Mouse (Mus musculus) left cerebral cortex, postnatal 10 days (tissue): ENCODE data around the gene Cox15. TPM values are rescaled to one million over a fixed set of nuclear protein-coding genes. Genes with fewer than 3 reads are reported as not detected.

Experiments used
- DNase-seq, 2 experiments: peaks; one replicate each; pipeline ENCODE4 v3.0.0; 2021 to 2022; ENCODE audit warnings: low spot score in 2 of 2, mixed read lengths in 1 of 2; ENCODE audit errors: extremely low spot score in 1 of 2
- intact Hi-C: fragments of 180-260 bp; cut with DNase I; formaldehyde crosslinking; loops from one replicate; pipeline ENCODE4 v1.15.1; 2025
- total RNA-seq, 2 experiments: library from RNA; stranded (reverse); gene quantifications; 2 replicates each; pipeline ENCODE4 v1.2.3; 2021

The Cox15 gene
- 10 to 100 TPM; 17.6 to 22.1 TPM for total RNA-seq

DNA sequence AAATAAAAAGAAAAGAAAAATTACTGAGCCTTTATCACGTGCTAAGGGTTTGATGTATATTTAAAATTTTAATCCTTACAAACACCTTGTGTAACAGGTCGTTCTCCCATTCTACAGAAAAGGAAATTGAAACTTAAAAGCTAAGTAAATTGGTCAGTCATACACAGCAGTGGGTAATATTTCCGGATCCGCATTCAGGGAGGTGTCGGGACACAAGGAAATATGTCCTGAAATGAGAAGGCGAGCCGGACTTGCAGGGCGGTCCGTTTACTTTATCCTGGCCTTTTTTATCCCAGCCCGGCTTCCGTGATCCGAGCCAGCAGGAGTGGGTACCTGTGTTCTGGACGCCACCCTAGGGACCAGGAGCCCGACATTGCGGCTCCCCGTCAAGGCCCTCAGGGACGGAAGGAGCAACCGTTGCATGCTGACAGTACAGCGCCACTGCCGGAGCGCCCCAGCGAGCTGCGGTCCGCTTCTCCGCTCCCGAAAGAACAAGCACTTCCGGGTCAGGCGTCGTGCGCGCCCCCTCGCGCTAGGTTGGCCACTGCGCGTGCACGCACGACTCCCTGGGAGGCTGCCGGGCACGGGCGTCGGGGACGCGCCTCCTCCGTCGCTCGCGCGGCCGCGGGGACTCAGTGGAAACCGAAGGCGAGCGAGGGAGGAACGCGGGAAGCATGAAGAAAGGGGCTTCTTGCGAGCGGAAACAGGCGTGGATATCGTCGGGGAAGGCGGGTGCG lies at the start of gene Cox15, which contains the start of gene Cutc:
Cox15 (minus strand) TSS at position 512 of the 737 bp plus-strand sequence.
Cutc (plus strand) TSS at position 508 of the 737 bp plus-strand sequence.
- intact Hi-C loops: loop anchor here (10.0 kb wide), 1 partner anchor 192 kb away; the partner anchor contains the start of gene Dnmbp
- DNase-seq: peak; percentile 92 to 98

DNA sequence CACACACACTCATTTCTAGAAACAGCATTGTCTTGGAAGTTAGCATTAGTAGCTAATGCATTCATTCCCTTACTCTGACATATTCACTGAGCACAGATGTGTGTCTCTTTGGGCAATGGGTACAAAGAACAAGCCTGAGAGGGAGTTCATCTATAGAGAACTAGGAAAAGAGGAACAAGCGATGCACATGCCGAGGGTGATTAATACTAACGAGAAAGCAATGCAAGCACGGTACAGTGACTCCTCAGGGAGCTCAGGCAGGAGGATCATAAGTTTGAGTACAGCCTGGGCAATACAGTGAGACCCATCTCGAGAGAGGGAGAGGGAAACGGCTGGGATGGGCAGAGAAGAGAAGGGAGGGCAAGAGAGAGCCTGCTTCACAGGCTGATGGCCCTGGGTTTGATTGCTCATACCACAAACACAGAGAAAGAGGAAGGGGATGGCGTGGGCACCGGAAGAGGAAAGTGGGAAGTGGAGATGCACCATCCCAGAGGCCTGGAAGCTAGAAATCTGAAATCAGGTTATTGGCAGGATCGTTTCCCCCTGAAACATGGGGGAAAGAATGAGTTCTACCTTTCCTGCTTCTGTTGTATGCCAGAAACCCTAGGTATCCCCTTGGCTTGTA lies 48.7 kb upstream of the Cox15 start:
- DNase-seq: no peak
- intact Hi-C loops: no loop called here

DNA sequence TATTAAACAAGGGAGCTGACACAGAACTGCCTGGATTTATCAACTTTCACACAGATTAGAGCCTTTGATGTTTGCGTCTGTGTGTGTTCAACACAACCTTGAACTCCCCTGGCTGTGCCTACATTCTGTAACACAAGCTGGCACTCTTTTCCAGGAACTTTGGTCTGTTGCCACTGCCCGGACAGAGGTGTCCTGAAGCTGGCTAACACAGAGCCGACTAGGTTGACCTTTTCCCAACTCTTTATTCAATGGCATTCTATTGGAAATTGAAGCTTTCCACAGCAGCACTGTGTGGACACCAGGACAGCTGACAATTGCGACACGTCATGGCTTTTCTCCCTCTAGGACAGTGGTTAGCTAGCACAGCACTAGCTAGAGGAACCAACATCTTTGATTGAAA lies 44.4 kb upstream of the Cox15 start:
- intact Hi-C loops: no loop called here
- no peak for DNase-seq

DNA sequence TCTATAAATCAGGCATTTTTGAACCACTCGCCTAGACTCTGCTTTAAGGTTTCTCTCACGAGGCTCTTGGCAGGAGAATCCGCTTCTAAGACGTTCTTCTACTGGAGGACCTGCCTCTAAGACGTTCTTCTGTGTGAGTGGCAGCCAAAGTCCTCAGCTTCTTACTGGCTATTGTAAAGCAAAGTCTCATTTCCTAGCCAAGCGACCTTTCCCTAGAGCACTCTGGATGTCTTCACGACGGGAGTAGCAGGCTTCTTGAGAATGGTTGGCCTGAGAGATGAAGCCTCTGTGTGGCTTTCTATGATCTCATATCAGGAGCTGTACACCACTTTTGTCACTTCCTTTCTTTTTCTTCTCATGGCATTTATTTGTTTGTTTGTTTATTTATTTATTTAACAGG lies 42.7 kb upstream of the Cox15 start:
- intact Hi-C loops: no loop called here
- no peak for DNase-seq

DNA sequence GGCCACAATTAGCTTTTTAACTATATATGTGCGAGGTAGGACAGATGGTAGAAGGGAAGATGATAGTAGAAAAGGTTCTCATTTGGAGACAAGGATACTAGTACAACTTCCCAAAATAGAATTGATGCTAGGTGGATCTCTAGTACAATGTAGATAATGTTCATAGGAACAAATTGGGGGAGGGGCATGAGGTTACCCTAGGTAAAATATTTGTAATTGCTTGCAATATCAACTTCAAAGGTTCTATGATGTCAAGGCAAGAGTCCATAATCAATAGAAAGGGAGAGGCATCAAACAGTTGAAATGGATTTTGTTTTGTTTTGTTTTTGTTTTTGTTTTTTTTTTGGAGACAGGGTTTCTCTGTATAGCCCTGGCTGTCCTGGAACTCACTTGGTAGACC lies 41.2 kb upstream of the Cox15 start:
- intact Hi-C loops: no loop called here
- DNase-seq: no peak

DNA sequence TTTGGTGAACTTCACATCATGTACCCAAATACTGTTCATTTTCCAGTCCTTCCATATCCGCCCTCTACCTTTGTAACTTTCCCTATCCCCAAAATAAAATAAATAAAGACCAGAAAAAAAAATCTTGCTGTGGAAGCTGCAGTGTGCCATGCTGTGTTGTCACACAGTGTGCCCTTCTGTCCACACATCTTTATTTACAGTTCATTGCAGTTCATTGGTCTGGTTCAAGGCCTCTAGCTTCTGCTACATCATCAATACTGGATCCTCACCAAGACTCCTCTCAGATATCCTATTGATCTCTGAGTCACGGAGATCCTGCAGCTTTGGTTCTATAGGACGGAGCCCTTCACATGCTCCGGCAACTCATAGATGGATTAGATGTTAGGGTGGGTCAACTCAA lies 39.7 kb upstream of the Cox15 start:
- DNase-seq: no peak
- intact Hi-C loops: no loop called here

DNA sequence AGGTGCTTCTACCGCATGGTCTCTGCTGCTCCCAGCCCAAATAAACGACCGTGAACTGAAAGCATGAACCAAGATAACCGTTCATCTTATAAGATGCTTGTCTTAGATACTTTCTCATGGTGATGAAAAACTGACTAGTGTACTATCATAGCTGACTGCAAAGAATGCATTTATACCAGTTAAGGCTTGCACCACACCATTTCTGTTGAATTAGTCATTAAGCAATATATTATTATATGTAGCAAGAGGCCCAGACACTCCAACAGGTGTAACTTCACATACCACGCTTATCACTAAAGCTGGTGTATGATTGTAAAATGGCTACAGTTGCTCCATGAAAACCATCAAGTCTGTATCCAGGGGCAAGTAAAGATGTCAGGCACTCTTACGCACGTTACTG lies 37.0 kb upstream of the Cox15 start:
- no peak for DNase-seq
- intact Hi-C loops: no loop called here

DNA sequence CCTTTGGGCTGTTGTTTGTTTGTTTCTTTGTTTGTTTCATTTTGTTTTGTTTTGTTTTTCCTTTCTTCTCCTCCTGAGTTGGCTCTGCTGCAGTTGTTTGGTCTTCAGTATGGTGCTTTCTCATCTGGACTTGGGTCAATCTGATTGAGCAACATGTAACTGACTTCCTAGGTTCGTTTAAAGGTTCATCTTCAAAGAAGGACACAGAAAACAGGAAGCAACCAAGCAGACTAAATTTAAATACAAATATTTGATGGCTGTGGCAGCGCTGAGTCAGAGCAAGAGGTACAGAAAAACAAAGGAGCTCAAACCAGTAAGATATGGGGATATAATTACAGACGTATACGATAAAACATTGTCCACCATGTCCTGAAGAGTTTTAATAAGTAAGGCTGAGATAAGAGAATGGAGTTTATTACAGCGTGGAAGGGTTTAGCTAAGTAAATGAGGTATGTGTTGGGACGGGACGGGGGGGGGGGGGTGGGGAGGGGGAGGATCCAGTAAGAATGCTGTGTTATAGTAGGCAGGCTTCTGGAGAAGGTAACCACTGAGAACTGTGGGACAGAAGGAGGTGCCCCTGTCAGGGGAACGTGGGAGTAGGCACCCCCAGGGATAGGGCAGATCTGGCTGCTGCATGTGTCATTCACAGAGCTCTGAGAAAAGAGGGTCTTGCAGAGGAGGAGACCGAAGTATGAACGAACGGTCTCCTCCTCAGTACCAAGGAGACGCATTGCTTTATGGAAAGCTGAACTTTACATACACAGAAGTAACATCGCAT lies 33.6 kb upstream of the Cox15 start:
- intact Hi-C loops: no loop called here

DNA sequence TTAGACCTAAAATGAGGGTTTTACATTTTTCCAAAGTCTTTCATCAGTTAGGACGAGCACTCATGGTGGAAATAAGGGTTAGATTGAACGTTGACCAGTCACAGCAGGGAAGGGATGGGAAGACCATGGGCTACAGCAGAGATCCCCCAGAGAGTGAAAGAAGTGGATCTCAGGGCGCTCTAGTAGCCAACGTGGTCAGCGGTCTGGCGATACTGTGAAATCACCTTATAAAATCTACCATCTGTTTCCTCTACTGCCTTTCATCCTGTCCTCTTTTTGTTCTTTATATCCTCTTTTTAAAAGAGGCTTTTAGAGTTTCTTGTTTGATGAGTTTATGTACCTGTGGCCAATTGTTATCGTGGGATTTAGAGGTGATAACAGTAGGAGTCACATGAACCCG lies 32.0 kb upstream of the Cox15 start:
- no peak for DNase-seq
- intact Hi-C loops: no loop called here

More for the DNA sequence above, 33.6 kb upstream of the Cox15 start:
- DNase-seq: no peak

DNA sequence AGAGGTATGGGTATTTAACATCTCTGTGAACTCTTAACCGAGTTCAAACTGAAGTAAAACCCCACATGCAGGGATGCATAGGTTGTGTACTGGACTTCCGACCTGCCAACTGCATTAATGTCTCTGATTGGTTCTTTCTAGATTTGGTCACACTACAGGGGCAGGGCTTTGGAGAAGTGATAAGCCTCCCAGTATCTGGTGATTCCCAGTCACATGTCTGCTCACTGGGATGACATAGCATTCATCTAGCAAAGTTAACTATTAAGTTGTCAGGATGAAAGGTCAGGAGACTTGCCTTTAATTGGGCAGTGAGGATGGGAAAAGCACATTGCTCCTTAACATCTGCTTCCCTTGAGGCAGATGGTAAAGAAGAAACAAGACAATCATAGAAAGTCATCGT lies 29.2 kb upstream of the Cox15 start, which contains the start of gene Abcc2:
Abcc2 (plus strand) TSS at position 213 of the 400 bp plus-strand sequence.
- no peak for DNase-seq
- intact Hi-C loops: no loop called here

DNA sequence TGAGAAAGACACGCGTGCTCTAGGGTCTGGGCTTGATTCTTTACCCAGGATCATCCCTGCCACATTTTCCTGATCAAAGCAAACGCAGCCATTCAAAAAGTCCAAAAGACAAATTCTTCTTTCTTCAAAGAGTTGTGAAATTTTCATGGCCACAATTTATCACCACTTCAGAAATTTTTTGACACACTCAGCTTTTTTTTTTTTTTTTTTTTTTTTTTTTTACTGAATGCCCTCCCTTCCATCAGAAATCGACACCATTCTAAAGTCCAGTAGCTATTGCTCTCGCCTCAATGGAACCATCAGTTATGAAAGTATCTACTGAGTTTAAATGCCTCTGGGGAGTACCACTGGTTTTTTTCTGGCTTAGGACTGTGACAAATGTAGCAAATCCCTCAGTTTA lies 27.6 kb upstream of the Cox15 start:
- no peak for DNase-seq
- intact Hi-C loops: no loop called here

DNA sequence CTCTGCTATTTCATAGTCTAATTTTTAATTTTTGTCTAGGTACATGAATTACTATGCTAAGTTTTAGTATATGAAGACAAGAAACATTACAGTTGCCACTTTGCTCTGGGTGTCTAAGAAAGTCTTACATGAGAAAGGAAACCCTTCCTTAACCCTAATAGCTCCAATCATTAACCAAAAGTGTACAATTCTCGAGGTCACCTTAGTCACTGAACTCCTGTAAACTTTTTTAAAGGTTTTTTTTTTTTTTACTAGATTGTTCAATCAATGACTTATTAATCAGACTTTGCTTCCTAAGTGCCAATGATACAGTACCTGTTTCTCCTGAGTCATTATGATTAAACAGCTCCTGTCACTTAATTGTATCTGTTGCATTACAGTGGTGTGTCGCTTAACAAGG lies 24.5 kb upstream of the Cox15 start:
- intact Hi-C loops: no loop called here

DNA sequence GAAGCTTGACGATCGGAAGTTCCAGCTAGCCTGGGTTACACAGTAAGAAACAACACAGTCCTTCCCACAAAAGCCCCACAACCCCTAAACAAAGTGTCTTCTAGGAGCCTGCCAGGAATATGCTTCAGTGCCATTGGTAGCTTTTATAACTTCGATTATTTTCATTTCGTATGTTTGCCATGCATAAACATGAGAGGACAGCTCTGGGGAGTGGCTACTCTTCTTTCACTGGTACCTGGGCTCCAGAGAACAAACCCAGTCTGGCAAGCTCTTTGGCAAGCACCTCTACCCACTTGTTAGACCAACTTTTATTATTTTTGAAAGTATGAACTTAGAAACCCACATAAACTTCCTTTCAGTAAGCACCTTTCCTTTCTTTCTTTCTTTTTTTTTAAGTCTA lies 23.8 kb upstream of the Cox15 start:
- intact Hi-C loops: no loop called here
- DNase-seq: no peak

More for the DNA sequence above, 24.5 kb upstream of the Cox15 start:
- no peak for DNase-seq

DNA sequence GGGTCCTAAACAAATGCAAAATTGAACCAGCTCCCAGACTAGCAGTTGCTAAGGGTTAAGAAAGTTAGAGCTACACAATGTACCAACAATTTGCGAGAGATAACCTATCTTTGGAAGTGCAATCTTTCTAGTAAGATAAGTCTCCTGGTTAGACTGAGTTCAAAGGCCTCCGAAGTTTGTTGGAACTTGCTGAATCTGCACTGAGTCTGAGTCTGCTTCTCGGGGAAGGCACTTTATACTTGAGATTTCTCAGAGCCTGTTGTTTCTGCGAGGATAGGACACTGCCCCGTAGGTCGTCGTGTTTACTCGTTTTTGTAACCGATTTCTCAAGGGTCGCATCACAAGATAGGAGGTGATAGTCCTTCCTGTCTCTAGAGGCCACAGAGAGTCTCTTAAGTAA lies 22.6 kb upstream of the Cox15 start:
- no peak for DNase-seq
- intact Hi-C loops: no loop called here

DNA sequence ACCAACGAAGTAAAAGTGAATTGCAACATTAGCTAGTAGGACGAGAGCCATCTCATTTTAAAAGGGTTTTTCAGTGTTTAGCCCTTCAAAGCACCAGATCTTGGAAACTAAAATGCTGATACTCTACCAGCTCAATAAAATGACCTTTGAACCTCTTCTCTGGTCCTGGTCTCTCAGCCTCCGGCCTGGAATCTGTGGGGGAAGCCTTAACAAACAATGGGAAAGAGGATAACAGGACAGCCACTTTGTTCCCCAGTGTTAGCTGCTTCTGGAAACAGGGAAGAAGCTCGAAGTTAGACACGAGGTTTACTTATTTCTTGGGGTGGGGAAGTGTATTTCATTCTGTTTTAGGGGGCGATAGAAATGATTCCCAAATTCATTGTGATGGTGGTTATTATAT lies 19.5 kb upstream of the Cox15 start:
- intact Hi-C loops: no loop called here
- DNase-seq: no peak

DNA sequence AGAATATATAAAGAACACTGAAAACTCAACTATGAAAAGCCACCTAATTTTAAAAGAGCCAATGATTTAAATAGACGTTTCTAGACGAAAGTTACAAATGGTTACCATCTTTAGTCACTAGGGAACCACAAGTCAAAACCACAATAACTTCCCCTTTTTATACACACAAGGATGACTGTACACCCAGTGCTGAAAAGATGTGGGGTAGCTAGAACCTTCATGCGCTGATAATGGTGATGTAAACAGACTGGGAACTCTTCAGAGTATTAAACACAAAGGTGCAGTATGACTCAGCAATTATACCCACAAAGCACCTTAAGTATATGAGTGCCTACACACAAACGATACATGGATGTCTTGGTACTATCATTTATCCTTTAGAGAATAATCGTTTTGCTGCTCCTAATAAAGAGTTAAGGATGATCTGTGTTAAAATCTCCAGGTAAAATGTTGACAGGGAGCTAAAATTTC lies 18.7 kb upstream of the Cox15 start:
- intact Hi-C loops: no loop called here
- DNase-seq: no peak

DNA sequence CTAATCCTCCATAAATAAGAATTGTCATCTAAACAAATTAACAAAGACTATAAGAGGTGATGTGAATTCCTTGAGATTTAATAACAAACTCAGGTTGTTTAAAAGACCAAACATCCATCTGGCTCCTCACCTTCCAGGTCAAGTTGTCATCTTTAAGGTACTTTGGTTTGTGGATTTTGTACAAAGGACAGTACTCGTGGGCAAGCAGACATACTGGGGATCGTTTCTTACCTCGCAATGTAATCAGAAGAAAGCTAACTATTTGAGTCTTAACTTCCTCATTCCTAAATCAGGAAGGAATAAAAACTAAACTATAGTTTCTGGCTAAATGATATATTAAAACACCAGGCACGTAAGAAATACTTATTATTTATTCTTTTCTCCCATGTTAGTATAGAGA lies 17.8 kb upstream of the Cox15 start:
- no peak for DNase-seq
- intact Hi-C loops: no loop called here

DNA sequence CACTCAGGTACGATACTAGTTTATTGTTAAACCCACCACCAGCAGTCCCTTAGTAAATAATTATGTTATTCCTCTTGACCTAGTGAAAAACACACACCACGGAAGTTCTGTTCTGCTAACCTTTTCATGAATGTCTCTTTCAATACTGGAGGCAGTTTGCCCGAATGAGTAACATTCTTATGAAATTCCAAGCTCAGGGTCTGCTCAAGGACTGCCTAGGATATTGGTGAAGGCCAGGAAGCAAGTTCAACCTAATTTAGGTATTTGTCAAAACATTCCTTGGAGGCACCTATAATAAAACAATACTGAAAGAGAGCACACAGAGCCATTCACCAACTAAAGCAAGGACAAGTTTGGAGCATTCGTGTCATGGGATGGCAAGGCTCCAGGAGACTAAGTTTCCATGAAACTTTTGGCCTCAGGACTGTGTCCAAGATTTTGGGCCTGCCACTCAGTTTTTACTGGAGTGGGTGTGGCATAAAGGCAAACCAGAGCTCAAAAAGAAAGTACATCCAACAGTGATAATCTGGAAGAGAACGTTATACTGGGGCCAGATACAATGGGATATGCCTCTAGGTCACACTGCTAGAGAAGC lies 16.7 kb upstream of the Cox15 start:
- intact Hi-C loops: no loop called here
- DNase-seq: no peak

DNA sequence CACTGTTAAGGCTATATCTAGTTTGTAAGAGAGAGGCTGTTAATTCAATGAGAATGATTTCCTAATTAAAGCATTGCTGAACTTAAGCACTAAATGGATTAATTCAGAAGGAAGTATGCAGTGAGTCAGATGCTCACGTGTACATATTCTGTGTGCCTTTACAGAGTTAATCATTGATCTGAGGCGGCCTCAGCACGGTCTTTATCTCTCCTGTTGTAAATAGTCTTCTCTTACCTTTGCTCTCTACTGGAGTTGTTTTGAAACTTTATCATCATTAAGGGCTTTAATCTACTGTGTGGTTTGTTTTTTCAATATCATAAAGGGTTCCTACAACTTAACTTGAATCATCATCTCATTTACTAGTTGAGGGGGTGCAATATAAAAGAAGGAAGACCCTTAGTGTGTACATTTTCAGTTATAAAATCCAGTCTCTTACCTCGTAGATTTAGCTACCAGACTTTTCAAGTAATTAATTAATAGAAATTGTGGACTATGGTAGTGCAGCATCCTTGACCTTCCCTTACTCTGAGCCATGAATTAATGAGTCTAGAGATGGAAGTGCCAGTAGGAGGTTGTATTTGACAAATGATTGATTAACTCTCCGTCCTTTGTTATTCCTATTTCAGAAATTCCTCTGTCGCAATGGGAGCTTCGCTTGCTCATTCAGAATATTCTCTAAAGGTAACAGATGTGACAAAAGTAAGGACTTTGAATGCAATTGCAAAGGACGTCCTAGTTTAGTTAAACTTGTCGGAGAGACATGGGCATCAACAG lies 14.9 kb upstream of the Cox15 start:
- DNase-seq: no peak
- intact Hi-C loops: no loop called here
